Mouse (Mus musculus) megakaryocyte, embryonic 14.5 days (primary cell): ENCODE measurements around the gene Gpc3. TPM values are rescaled to one million over a fixed set of nuclear protein-coding genes. Genes with fewer than 3 reads are reported as not detected.
"Not testable (repeated sequence)": the region's sequence is repeated elsewhere in the genome, so short reads cannot be mapped to it uniquely, and the experiment has no call there.

Experiments used
- H3K27me3 ChIP-seq: replicated peaks from 2 replicates; pipeline ENCODE3; 2012; ENCODE audit warnings: inconsistent platforms
- H3K36me3 ChIP-seq: replicated peaks from 2 replicates; pipeline ENCODE3; 2012; ENCODE audit warnings: low read length, inconsistent platforms, mixed read lengths
- H3K4me1 ChIP-seq: 2 replicates; pipeline ENCODE4 v1.6.1; 2012; ENCODE audit warnings: inconsistent platforms
- H3K4me3 ChIP-seq: replicated peaks from 2 replicates; pipeline ENCODE3; 2012; ENCODE audit warnings: moderate library complexity, mild to moderate bottlenecking, inconsistent platforms
- H3K9me3 ChIP-seq: 2 replicates; pipeline ENCODE4 v1.6.1; 2012; ENCODE audit warnings: inconsistent platforms
- FLI1 ChIP-seq: IDR thresholded peaks from 2 replicates; pipeline ENCODE4 v1.6.1; 2012; ENCODE audit warnings: low read length, inconsistent platforms, mixed read lengths
- GATA1 ChIP-seq: IDR thresholded peaks from 3 replicates; pipeline ENCODE4 v1.6.1; 2012; ENCODE audit warnings: mixed read lengths, low read length, inconsistent platforms, borderline replicate concordance
- polyA plus RNA-seq: library from polyadenylated mRNA; stranded (reverse); fragments of >175 nt; gene quantifications from 2 replicates; pipeline ENCODE4 v1.2.3, GENCODE M21; 2012; ENCODE audit warnings: low replicate concordance; ENCODE audit not compliant: insufficient read depth

Gpc3 gene
- polyA plus RNA-seq, 1 experiment, result 0.36 TPM

DNA sequence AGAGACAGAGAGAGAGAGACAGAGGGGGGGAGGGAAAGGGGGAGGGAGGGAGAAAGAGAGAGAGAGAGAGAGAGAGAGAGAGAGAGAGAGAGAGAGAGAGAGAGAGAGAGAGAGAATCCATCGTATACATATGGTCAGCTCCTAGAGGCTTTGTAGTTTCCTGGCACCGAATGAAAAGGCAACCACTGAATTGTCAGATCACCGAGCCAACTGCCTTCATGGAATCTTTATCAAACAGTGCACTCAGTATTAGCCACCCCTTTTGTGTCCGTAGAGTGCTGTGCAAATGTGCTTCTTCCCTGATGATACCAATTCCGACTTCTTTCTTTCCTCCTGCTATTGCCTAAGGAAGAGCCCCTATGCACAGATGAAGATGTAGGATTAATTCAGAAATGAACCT lies 246.9 kb downstream of the Gpc3 start:
- no peak overlapping the region for H3K4me3 ChIP-seq
- no peaks in the 10 kb centered on the region for H3K36me3 ChIP-seq
- TF ChIP-seq FLI1 (no peak), GATA1 (no peak)
- H3K9me3 ChIP-seq, result no peaks in the 10 kb centered on the region
- no peaks in the 10 kb centered on the region for H3K4me1 ChIP-seq
- H3K27me3 ChIP-seq, result peaks cover 7% of the 10 kb centered on the region

DNA sequence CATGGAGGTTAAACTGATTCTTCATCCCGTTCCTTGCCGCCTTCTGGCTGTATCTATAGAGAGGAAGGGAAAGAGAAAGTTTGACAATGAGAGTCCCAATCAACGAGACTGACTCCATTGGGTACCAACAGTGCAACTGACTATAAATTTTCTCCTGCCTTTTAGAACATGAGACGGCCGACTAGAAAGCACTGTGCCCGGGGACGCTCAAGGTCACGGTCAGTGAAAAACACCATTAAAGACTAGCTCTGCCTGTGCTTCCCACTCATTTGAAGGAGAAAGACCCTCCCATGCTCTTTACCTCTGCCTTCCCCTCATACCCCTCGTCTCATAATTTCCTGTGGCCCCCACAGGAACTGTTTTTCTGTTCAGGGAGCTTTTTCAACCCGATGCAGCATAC lies 248.0 kb downstream of the Gpc3 start:
- no peak overlapping the region for H3K4me3 ChIP-seq
- H3K9me3 ChIP-seq, result no peaks in the 10 kb centered on the region
- TF ChIP-seq FLI1 (no peak), GATA1 (no peak)
- no peaks in the 10 kb centered on the region for H3K4me1 ChIP-seq
- H3K36me3 ChIP-seq, result no peaks in the 10 kb centered on the region
- H3K27me3 ChIP-seq, result peaks cover 7% of the 10 kb centered on the region

DNA sequence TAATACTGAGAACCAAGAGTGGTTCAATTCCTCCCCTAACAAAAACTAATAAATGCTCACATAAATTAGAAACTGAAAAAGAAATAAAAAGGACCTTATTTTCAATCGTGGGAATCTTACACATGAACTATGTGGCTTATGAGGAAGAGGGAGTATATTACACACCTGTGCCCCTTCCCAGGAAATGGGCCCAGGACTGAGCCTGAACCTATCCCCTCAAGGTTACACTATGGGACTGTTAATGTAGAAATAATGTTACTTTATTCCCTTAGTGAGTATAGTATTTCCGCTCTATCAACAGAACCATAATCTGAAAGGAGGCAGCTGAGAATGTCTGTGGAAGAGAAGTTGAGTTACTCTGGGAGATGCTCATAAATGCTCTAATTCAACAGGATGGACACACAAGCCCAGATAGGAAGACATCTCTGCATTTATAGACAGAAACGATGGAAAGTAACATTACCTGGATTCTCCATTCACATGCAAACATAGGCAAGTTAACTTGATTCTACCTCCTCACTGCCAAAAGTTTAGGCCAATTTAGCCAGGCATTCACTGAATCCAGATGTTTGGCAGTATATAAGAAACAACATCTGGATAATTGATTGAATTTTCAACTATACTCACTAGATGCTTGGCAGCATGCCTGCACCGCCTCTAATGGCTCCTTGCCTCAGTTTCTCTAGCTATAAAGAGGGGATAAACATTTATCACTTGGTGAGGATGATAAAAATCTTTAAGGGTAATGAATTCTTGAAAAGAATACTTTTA lies 251.3 kb downstream of the Gpc3 start:
- TF ChIP-seq FLI1, result no peak
- TF ChIP-seq GATA1, result no peak
- Histone ChIP-seq H3K4me1 (no peaks in the 10 kb centered on the region), H3K9me3 (no peaks in the 10 kb centered on the region), H3K4me3 (no peak overlapping the region), H3K27me3 (peaks cover 4% of the 10 kb centered on the region), H3K36me3 (no peaks in the 10 kb centered on the region)

DNA sequence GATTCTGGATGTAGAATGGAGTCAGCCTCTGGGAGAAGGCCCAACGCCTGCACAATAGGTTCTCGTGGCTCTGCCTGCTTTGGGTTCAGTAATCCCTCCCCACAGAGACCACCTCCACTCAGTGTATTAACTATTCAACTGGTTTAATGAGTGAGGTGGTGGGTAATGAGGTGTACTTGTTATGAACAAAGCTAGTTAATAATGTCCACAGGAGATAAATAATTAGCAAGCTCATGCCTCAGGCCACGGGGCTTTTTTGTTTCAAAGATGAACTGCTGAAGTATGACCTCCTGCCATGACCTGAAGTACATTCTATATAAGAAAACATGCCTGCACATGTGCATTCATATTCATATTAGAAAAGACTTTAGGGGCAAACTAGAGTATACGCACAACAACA lies 260.8 kb downstream of the Gpc3 start:
- no peak for TF ChIP-seq FLI1
- TF ChIP-seq GATA1, result no peak
- Histone ChIP-seq H3K27me3 (peaks cover 5% of the 10 kb centered on the region), H3K9me3 (no peaks in the 10 kb centered on the region), H3K36me3 (no peaks in the 10 kb centered on the region), H3K4me3 (no peak overlapping the region), H3K4me1 (no peaks in the 10 kb centered on the region)

DNA sequence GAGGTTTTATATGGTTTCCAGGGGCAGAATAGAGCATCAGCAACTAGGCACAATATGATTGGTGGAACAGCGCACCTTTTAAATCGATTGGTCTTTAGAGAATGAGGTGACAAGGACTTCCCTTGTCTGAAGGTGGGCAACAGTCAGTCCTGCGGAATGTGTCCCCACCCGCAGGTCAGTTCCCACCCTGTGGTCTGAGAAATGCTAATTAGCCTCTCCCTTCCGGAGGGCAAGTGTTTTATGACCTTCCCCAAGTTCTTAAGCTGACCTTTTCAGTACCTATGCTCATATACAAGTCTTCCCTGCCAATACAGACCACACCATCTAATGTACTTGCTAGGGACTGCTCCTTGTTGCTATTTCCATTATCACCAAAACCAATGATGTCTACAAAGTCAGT lies 263.1 kb downstream of the Gpc3 start:
- H3K9me3 ChIP-seq, H3K4me1 ChIP-seq, H3K4me3 ChIP-seq, H3K36me3 ChIP-seq, H3K27me3 ChIP-seq: not testable (repeated sequence)

DNA sequence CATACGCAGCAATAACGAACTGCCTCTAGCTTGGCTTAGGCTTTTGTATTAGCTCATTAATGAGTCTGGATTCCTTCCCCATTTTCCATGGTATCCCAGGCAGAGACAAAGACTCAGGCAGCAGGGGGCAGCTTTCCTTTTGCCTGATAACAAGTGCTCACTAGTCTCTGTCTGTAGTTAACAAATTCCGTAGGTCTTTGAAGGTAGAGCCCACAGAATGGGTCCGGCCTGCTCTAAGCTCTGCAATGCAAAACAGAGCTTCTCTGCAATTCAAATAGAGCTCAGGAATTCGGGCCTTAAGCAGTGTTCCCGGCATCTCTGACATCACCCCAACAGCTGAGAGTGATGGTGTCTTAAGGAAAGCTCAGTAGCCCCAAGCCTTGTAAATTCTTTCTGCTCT lies 265.0 kb downstream of the Gpc3 start:
- Histone ChIP-seq H3K4me1 (no peaks in the 10 kb centered on the region), H3K27me3 (peaks cover 7% of the 10 kb centered on the region), H3K4me3 (no peak overlapping the region), H3K9me3 (no peaks in the 10 kb centered on the region), H3K36me3 (no peaks in the 10 kb centered on the region)
- no peak for TF ChIP-seq FLI1

DNA sequence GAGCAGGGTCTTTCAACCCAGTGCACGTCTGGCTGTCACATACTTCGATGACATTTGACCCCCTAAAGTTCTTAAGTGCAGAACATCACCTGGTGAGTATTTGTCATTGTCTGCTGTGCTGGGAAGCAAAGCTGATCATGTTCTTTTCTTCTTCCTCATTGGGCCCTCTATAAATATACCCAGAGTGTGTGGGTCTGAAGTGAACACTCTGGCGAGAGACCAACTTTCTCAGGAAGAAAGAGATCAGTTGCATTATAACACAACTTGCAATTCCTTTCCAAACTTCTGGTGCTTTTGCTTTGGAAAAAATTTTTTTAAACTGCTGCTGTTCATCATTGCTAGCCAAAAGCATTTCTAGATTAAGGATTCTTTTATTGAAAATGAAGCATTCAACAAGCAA lies 269.7 kb downstream of the Gpc3 start:
- Histone ChIP-seq H3K36me3 (no peaks in the 10 kb centered on the region), H3K4me3 (no peak overlapping the region), H3K27me3 (peaks cover 13% of the 10 kb centered on the region), H3K9me3 (0 out of 2 replicates have a peak, but pooled peaks cover 2% of the 10 kb centered on the region), H3K4me1 (no peaks in the 10 kb centered on the region)
- TF ChIP-seq GATA1, result no peak
- no peak for TF ChIP-seq FLI1

DNA sequence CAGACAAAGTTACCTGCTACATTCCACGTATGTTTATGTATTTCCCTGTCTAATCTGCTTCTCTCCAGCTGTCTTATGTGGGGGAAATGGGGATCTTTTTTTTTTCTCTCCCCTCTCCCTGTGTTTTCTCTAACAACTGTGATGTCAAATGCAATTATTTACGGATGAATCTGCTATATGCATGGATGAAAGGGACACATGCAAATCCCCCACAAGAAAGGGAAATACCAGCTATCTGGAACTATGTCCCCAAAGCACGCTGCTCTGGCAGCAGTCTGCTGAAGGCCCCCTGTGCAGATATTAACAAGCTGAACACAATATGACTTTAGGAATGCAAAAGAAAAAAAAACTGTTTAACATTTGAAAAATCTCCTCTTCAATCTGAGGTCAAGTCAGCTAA lies 273.5 kb downstream of the Gpc3 start:
- peaks cover 10% of the 10 kb centered on the region for H3K27me3 ChIP-seq
- H3K9me3 ChIP-seq, result 0 out of 2 replicates have a peak, but pooled peaks cover 2% of the 10 kb centered on the region
- TF ChIP-seq FLI1 (no peak), GATA1 (no peak)
- H3K4me1 ChIP-seq, result no peaks in the 10 kb centered on the region
- no peak overlapping the region for H3K4me3 ChIP-seq
- H3K36me3 ChIP-seq, result no peaks in the 10 kb centered on the region

DNA sequence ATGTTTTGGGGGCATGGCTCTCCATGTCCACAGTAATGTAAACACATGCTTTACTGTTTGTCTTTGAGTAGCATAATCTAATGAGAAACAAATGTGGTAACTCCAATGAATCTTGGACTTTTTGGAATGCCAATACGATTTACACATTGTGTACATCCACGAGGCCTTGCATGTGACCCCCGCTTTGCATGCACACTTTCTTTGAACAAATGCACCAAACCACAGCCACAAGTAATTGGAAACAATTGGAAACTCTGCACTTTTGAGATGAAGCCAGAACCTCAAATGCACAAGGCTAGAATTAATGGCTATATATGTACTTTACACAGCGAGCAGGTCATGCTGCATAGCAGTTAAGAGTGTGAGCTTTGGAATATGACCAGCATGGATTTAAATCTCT lies 292.0 kb downstream of the Gpc3 start:
- H3K27me3 ChIP-seq, result peaks cover 4% of the 10 kb centered on the region
- no peak overlapping the region for H3K4me3 ChIP-seq
- H3K36me3 ChIP-seq, result no peaks in the 10 kb centered on the region
- TF ChIP-seq GATA1, result no peak
- no peak for TF ChIP-seq FLI1
- H3K4me1 ChIP-seq, result peaks cover 4% of the 10 kb centered on the region; the same call in 1 of the 2 replicates
- H3K9me3 ChIP-seq, result no peaks in the 10 kb centered on the region

DNA sequence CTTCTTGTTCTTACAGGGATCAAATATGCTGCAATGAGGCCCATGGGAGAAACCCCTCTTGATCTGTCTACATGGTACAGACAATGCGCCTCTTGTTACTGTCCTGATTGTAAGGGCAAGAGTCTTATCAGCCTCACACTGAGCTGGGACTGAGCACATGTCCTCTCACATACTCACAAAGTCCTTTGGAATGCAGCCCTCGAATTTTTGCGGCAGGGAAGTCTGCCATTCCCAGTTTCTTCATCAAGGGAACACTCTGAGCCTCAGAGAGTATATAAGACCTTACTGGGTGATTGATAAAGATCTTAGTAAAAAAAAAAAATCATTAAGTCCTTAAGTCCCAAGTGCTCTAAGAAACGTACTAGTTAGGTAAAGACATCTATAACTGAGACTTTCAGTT lies 293.1 kb downstream of the Gpc3 start:
- Histone ChIP-seq H3K36me3 (no peaks in the 10 kb centered on the region), H3K9me3 (no peaks in the 10 kb centered on the region), H3K27me3 (peaks cover 4% of the 10 kb centered on the region), H3K4me1 (peaks cover 4% of the 10 kb centered on the region; the same call in 1 of the 2 replicates), H3K4me3 (no peak overlapping the region)
- TF ChIP-seq FLI1 (no peak), GATA1 (no peak)

DNA sequence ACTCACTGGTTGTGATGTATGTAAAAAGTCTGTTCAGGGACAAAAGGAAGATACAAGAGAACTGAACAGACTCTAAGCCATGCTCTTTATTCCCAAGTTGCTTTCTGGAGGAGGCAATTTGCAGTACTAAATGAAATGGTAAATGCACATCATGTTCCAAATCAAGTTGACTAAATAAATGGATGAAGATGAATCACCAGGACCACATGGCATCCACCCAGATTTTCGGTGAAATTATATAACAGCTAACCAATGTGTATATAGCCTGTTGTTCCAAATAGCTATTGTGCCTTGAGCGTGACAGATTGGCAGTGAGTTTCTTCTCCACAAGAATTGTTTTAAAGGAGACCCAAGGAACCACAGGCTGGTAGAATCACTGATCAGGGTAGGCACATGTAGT lies 302.8 kb downstream of the Gpc3 start:
- Histone ChIP-seq H3K4me3 (no peak overlapping the region), H3K27me3 (peaks cover 11% of the 10 kb centered on the region), H3K36me3 (no peaks in the 10 kb centered on the region), H3K4me1 (no peaks in the 10 kb centered on the region), H3K9me3 (no peaks in the 10 kb centered on the region)
- no peak for TF ChIP-seq GATA1
- no peak for TF ChIP-seq FLI1
